Mouse (Mus musculus) megakaryocyte progenitor cell, adult 5-6 weeks (primary cell): Measurements from ENCODE around the gene Col1a2. TPM values are rescaled to one million over a fixed set of nuclear protein-coding genes. Genes with fewer than 3 reads are reported as not detected.

Source experiments
- ATAC-seq: replicated peaks from 2 replicates; pipeline ENCODE4 v1.8.0; 2016; ENCODE audit warnings: mild to moderate bottlenecking, moderate TSS enrichment, inconsistent platforms; ENCODE audit not compliant: poor library complexity
- total RNA-seq, 2 experiments: library from RNA; stranded (forward) in 1 of 2; stranded (reverse) in 1 of 2; fragments of 157-497, 149-512 nt in 1 of 2; fragments of 200-1000 nt in 1 of 2; gene quantifications; 2 replicates each; pipeline versions ENCODE4 v1.2.3 to v1.2.4; 2015 to 2017

Col1a2 gene
- total RNA-seq, 2 experiments from 2014 or later: 0.15 TPM; not detected in 1

- ATAC-seq: no peak
These were observed 10.1 kb downstream of the Col1a2 start for GRCm38 (mm10) chr6:4514671-4515070.

- ATAC-seq: no peak
These were observed 16.4 kb downstream of the Col1a2 start for GRCm38 (mm10) chr6:4521031-4521430.

- ATAC-seq: no peak
These were observed 23.8 kb downstream of the Col1a2 start for GRCm38 (mm10) chr6:4528439-4528838.

- ATAC-seq: no peak
These were observed 26.4 kb downstream of the Col1a2 start for GRCm38 (mm10) chr6:4530986-4531385.

- no peak for ATAC-seq
These were observed 28.3 kb downstream of the Col1a2 start for GRCm38 (mm10) chr6:4532898-4533297.

GRCm38 (mm10) chr6:4534462-4535079, 30.0 kb downstream of the Col1a2 start:
- ATAC-seq: no peak

GRCm38 (mm10) chr6:4541926-4542715, 37.5 kb downstream of the Col1a2 start:
- no peak for ATAC-seq

GRCm38 (mm10) chr6:4544554-4544953, 39.9 kb downstream of the Col1a2 start:
- peak; percentile 92 for ATAC-seq

- peak; percentile 80 for ATAC-seq
These were observed 41.1 kb downstream of the Col1a2 start for GRCm38 (mm10) chr6:4545727-4546126.

GRCm38 (mm10) chr6:4548894-4549293, 44.3 kb downstream of the Col1a2 start:
- no peak for ATAC-seq

GRCm38 (mm10) chr6:4549846-4550548, 45.4 kb downstream of the Col1a2 start:
- ATAC-seq: peak; percentile 35; the same call in 1 of the 2 replicates

GRCm38 (mm10) chr6:4550549-4550915, 45.9 kb downstream of the Col1a2 start:
- no peak for ATAC-seq

GRCm38 (mm10) chr6:4555366-4555765, 50.8 kb downstream of the Col1a2 start:
- ATAC-seq: no peak

GRCm38 (mm10) chr6:4557086-4557485, 52.5 kb downstream of the Col1a2 start:
- no peak for ATAC-seq

GRCm38 (mm10) chr6:4557678-4558077, 53.1 kb downstream of the Col1a2 start:
- ATAC-seq: peak; percentile 96

- ATAC-seq: no peak
These were observed 56.5 kb downstream of the Col1a2 start for GRCm38 (mm10) chr6:4561156-4561555.

GRCm38 (mm10) chr6:4561621-4562020, 57.0 kb downstream of the Col1a2 start:
- ATAC-seq: no peak

GRCm38 (mm10) chr6:4562401-4562800, 57.8 kb downstream of the Col1a2 start:
- ATAC-seq: no peak

- no peak for ATAC-seq
These were observed 58.9 kb downstream of the Col1a2 start for GRCm38 (mm10) chr6:4563477-4563876.

- no peak for ATAC-seq
These were observed 65.8 kb downstream of the Col1a2 start for GRCm38 (mm10) chr6:4570412-4570811.

GRCm38 (mm10) chr6:4577756-4578155, 73.1 kb downstream of the Col1a2 start:
- ATAC-seq: no peak

- peak; percentile 38; the same call in 1 of the 2 replicates for ATAC-seq
These were observed 73.7 kb downstream of the Col1a2 start for GRCm38 (mm10) chr6:4578343-4578742.
